Mouse (Mus musculus): Measurements from ENCODE around the gene Sipa1l3. TPM values are rescaled to one million over a fixed set of nuclear protein-coding genes. Genes with fewer than 3 reads are reported as not detected.
A peak's percentile ranks its signal among the peaks of the same experiment; 100 is the strongest.

Gene Sipa1l3
- total and polyA plus RNA-seq, 3 experiments: 27.1 to 77.7 (median 57.8) TPM

- peak; percentile 59 for DNase-seq
Observed at GRCm38 (mm10) chr7:29444070-29444469, 74.4 kb downstream of the Sipa1l3 start.

GRCm38 (mm10) chr7:29441793-29442192 lies 76.6 kb downstream of the Sipa1l3 start:
- peak; percentile 71 for DNase-seq

- DNase-seq: no peak
Observed at GRCm38 (mm10) chr7:29441151-29441550, 77.3 kb downstream of the Sipa1l3 start.

- peak; percentile 84 for DNase-seq
Observed at GRCm38 (mm10) chr7:29438655-29439282, 79.7 kb downstream of the Sipa1l3 start.

- DNase-seq: peak; percentile 59
Observed at GRCm38 (mm10) chr7:29438204-29438603, 80.2 kb downstream of the Sipa1l3 start.

- DNase-seq: no peak
Observed at GRCm38 (mm10) chr7:29437072-29437471, 81.4 kb downstream of the Sipa1l3 start.

- DNase-seq: no peak
Observed at GRCm38 (mm10) chr7:29434313-29435035, 84.0 kb downstream of the Sipa1l3 start.

GRCm38 (mm10) chr7:29433725-29434124 lies 84.7 kb downstream of the Sipa1l3 start:
- no peak for DNase-seq

- DNase-seq: no peak
Observed at GRCm38 (mm10) chr7:29432947-29433553, 85.4 kb downstream of the Sipa1l3 start.

GRCm38 (mm10) chr7:29432180-29432946 lies 86.1 kb downstream of the Sipa1l3 start:
- DNase-seq: no peak

- DNase-seq: no peak
Observed at GRCm38 (mm10) chr7:29430739-29431211, 87.7 kb downstream of the Sipa1l3 start.

- DNase-seq: peak; percentile 76
Observed at GRCm38 (mm10) chr7:29426056-29426455, 92.4 kb downstream of the Sipa1l3 start.

- DNase-seq: no peak
Observed at GRCm38 (mm10) chr7:29425413-29425827, 93.0 kb downstream of the Sipa1l3 start.

GRCm38 (mm10) chr7:29424690-29425089 lies 93.8 kb downstream of the Sipa1l3 start:
- no peak for DNase-seq

- no peak for DNase-seq
Observed at GRCm38 (mm10) chr7:29421909-29422244, 96.6 kb downstream of the Sipa1l3 start.

- no peak for DNase-seq
Observed at GRCm38 (mm10) chr7:29421240-29421908, 97.1 kb downstream of the Sipa1l3 start.

- DNase-seq: no peak
Observed at GRCm38 (mm10) chr7:29419836-29420235, 98.6 kb downstream of the Sipa1l3 start.

GRCm38 (mm10) chr7:29418231-29418630 lies 100.2 kb downstream of the Sipa1l3 start:
- no peak for DNase-seq

GRCm38 (mm10) chr7:29417332-29418069 lies 100.9 kb downstream of the Sipa1l3 start:
- no peak for DNase-seq

- DNase-seq: no peak
Observed at GRCm38 (mm10) chr7:29416906-29417305, 101.5 kb downstream of the Sipa1l3 start.

All from adrenal gland, adult 2 months (tissue).